Mouse (Mus musculus) stomach, postnatal 0 days (tissue): ENCODE data around the gene Pcgf2. TPM values are rescaled to one million over a fixed set of nuclear protein-coding genes. Genes with fewer than 3 reads are reported as not detected.

Experiments
- ATAC-seq: fragments of 200-750 bp; cut with Nextera tagmentation; 2 replicates; pipeline ENCODE4 v1.8.0; 2017; ENCODE audit not compliant: low FRiP score, low TSS enrichment
- DNase-seq: peaks from one replicate; pipeline ENCODE4 v3.0.0-alpha.2; 2016; ENCODE audit warnings: low spot score
- H3K27ac ChIP-seq: fragments of 300-500 bp; sonication (generic); replicated peaks from 2 replicates; pipeline ENCODE4 v1.5.1; 2014; ENCODE audit warnings: mild to moderate bottlenecking, control low read depth
- H3K27me3 ChIP-seq: fragments of 300-500 bp; sonication (generic); 2 replicates; pipeline ENCODE4 v1.6.1; 2014; ENCODE audit warnings: low read length; ENCODE audit not compliant: control insufficient read depth, insufficient read depth
- H3K36me3 ChIP-seq: fragments of 300-500 bp; sonication (generic); 2 replicates; pipeline ENCODE4 v1.6.1; 2014; ENCODE audit warnings: low read length, mixed read lengths; ENCODE audit not compliant: control insufficient read depth, insufficient read depth
- H3K4me1 ChIP-seq: fragments of 300-500 bp; sonication (generic); replicated peaks from 2 replicates; pipeline ENCODE4 v1.6.1; 2014; ENCODE audit warnings: antibody characterized with exemption; ENCODE audit not compliant: control insufficient read depth, insufficient read depth
- H3K4me2 ChIP-seq: fragments of 300-500 bp; sonication (generic); replicated peaks from 2 replicates; pipeline ENCODE4 v1.6.1; 2014; ENCODE audit warnings: low read depth, mild to moderate bottlenecking, control low read depth, moderate library complexity
- H3K4me3 ChIP-seq: fragments of 300-500 bp; sonication (generic); 2 replicates; pipeline ENCODE4 v1.5.1; 2014; ENCODE audit warnings: low read depth, low read length, control low read depth
- H3K9ac ChIP-seq: fragments of 300-500 bp; sonication (generic); 2 replicates; pipeline ENCODE4 v1.6.1; 2014; ENCODE audit warnings: mild to moderate bottlenecking, low read length, control low read depth, mixed read lengths
- H3K9me3 ChIP-seq: fragments of 300-500 bp; sonication (generic); 2 replicates; pipeline ENCODE4 v1.6.1; 2016; ENCODE audit warnings: low read length; ENCODE audit not compliant: control insufficient read depth
- CTCF ChIP-seq: IDR thresholded peaks from 2 replicates; pipeline ENCODE4 v1.5.1; 2016; ENCODE audit warnings: antibody characterized with exemption, low read depth, mild to moderate bottlenecking, moderate library complexity
- EP300 ChIP-seq: optimal IDR thresholded peaks from 2 replicates; pipeline ENCODE3; 2016; ENCODE audit warnings: antibody characterized with exemption
- WGBS: fragments of 180-500 bp; shearing (Covaris S2); extraction: QIAGEN DNeasy Blood & Tissue Kit; methylation state at CpG from one replicate; pipeline ENCODE4 v1.1.7; 2014; 5-methylcytosine and 5-hydroxymethylcytosine counted together
- polyA plus RNA-seq: library from polyadenylated mRNA; unstranded; fragments of >200 nt; fragmentation: Nextera tagmentation; extraction: Ambion mirVana; gene quantifications from 2 replicates; pipeline ENCODE4 v1.2.1, GENCODE M21; 2015

Pcgf2 gene
- polyA plus RNA-seq, 1 experiment from 2014 or later: 6.6 TPM

GRCm38 (mm10) chr11:97696669-97697068 lies 3.6 kb downstream of the Pcgf2 start:
- DNase-seq (no peak), ATAC-seq (no peak)
- no peak overlapping the region for H3K4me3 ChIP-seq
- peaks cover 10% of the 10 kb centered on the region for H3K36me3 ChIP-seq
- no peak overlapping the region for H3K9ac ChIP-seq
- H3K9me3 ChIP-seq: no peaks in the 10 kb centered on the region
- peaks cover 8% of the 10 kb centered on the region; the same call in 1 of the 2 replicates for H3K4me1 ChIP-seq
- 81% methylated on average over 8 of the region's 8 CpGs for WGBS
- TF ChIP-seq CTCF (no peak), EP300 (no peak)
- H3K27ac ChIP-seq: no peak overlapping the region
- H3K27me3 ChIP-seq: no peaks in the 10 kb centered on the region
- no peak overlapping the region for H3K4me2 ChIP-seq

DNA sequence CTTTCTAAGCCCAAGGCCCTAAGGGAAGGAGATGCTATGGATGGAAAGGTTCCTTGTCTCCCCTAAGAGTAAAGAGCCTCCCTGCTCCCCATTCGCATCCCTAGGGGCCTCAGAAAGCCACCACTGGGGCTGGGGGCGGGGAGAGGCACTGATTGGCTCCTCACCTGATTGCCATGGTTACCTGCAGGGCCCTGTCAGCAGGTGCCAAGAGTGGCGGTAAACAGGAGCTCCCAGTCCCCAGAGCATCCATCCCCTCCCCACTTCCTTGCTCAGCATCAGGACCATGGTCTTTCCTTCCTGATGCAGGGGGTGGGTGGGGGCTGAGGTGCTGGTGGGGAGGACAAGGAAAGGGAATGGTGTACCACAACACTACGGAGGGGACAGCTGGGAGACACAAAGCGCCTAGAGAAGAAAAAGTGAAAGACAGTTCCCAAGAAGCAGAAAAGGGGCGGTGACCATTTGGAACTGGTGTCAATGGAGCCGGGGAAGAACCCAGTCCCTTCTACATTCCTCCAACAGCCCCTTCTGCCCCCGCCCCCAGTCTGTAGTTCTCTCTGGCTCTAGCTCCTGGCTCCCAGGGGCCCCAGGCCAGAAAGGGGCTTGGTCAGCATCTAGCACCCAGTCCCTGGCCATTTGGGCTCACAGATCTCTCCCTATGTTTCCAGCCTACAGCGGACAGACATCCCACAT lies 4.4 kb downstream of the Pcgf2 start:
- Histone ChIP-seq H3K4me1 (peaks cover 8% of the 10 kb centered on the region; the same call in 1 of the 2 replicates), H3K4me3 (no peak overlapping the region), H3K36me3 (peaks cover 18% of the 10 kb centered on the region), H3K9me3 (no peaks in the 10 kb centered on the region), H3K4me2 (0 out of 2 replicates have a peak overlapping the region, but pooled peaks have one; percentile 3), H3K9ac (peak overlapping the region; percentile 13; the same call in 1 of the 2 replicates), H3K27ac (0 out of 2 replicates have a peak overlapping the region, but pooled peaks have one; percentile 18), H3K27me3 (no peaks in the 10 kb centered on the region)
- DNase-seq (peak; percentile 14), ATAC-seq (no peak)
- WGBS: 42% methylated on average over 9 of the region's 9 CpGs
- TF ChIP-seq CTCF (no peak), EP300 (no peak)

DNA sequence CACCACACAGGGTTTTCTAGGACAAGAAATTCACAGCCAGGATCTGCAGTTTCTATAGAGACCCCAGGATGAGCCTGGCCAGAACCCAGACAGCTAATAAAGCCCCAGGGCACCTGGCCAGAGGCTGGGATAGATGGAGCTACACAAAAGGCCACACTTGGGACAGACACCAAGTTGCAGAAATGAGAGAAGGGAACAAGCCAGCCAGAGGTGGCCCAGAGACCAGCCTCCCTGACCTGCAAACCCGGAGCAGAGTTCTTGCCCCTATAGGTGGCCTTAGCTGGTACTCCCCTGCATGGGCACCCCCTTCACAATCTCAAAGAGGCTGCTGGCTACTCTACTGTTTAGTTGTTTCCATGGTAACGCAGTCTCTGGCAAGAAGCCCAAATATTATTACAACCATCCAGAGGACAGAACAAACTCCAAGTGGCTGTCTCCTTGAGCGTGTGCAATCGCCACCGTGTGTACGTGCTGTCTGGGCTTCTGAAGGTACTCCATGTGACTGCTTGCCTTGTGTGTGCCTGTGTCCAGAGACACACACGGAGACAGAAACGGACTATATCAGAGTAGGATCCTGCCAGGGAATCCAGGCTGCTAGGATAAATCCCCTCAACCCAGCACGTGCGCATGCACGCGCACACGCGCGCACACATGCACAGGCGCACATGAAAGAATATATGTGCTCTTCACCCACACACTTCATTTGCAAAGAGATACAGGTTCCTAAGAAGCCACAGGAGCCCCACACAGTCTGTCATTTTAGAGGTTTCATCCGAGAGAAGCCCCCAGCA lies 5.2 kb downstream of the Pcgf2 start:
- Histone ChIP-seq H3K27me3 (no peaks in the 10 kb centered on the region), H3K4me3 (no peak overlapping the region), H3K9ac (no peak overlapping the region), H3K9me3 (no peaks in the 10 kb centered on the region), H3K27ac (peak overlapping the region; percentile 18; the same call in 1 of the 2 replicates), H3K4me1 (peaks cover 8% of the 10 kb centered on the region; the same call in 1 of the 2 replicates), H3K4me2 (0 out of 2 replicates have a peak overlapping the region, but pooled peaks have one; percentile 5), H3K36me3 (peaks cover 24% of the 10 kb centered on the region)
- DNase-seq (peak; percentile 44), ATAC-seq (no peak)
- 40% methylated on average over 17 of the region's 17 CpGs for WGBS
- TF ChIP-seq CTCF (no peak), EP300 (no peak)

DNA sequence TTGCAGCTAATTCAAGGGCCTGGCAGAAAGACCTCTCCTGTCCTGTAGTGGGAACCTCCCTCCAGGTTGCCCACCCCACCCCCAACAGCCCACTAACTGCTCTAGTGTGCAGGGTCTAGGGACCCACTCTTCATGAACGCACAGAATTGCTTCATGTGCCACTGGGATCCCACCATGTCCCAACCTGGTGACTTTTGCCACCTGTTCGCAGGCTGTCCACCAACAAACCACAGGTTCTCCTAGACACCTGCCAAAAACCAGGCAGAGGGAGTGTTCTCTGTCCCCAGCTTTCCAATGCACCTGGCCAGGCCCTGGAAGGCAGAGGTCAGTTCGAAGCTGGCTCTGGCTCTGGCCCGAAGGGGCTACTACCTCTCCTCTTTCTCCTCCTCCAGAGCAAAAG lies 5.9 kb downstream of the Pcgf2 start:
- 75% methylated on average over 4 of the region's 4 CpGs for WGBS
- DNase-seq (no peak), ATAC-seq (no peak)
- Histone ChIP-seq H3K4me3 (no peak overlapping the region), H3K9me3 (no peaks in the 10 kb centered on the region), H3K36me3 (peaks cover 25% of the 10 kb centered on the region), H3K4me1 (peaks cover 8% of the 10 kb centered on the region; the same call in 1 of the 2 replicates), H3K4me2 (0 out of 2 replicates have a peak overlapping the region, but pooled peaks have one; percentile 5), H3K27ac (peak overlapping the region; percentile 8; the same call in 1 of the 2 replicates), H3K9ac (no peak overlapping the region), H3K27me3 (no peaks in the 10 kb centered on the region)
- TF ChIP-seq CTCF (no peak), EP300 (no peak)

DNA sequence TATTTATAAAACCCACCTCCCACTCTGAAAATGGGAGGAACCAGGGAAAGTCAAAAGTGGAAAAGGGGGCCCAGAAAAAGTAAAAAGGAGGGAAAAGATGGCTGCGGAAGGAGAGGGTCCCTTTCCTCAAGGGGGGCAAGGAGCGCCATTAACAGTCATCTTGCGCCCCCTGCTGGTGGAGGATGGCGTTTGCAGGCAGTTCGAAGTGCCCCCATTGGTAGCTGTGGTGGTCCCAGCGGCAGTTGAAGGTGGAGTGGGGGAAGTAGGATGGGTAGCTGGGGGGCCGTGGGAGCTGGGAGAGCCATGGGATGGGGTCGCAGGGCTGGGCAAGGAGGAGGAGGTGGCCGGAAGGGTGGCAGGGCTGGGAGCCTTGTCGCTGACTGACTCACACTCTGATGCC lies 10.4 kb downstream of the Pcgf2 start:
- H3K9ac ChIP-seq: no peak overlapping the region
- peaks cover 28% of the 10 kb centered on the region for H3K36me3 ChIP-seq
- H3K4me1 ChIP-seq: no peaks in the 10 kb centered on the region; the same call in 1 of the 2 replicates
- 35% methylated on average over 9 of the region's 10 CpGs for WGBS
- ATAC-seq (no peak), DNase-seq (peak; percentile 60)
- no peak overlapping the region for H3K4me2 ChIP-seq
- no peak overlapping the region for H3K27ac ChIP-seq
- no peak overlapping the region for H3K4me3 ChIP-seq
- H3K9me3 ChIP-seq: no peaks in the 10 kb centered on the region
- H3K27me3 ChIP-seq: no peaks in the 10 kb centered on the region
- TF ChIP-seq EP300 (no peak), CTCF (peak; percentile 94)
